Mouse (Mus musculus): ENCODE results near the gene Prrc2a.

Gene Prrc2a

DNA sequence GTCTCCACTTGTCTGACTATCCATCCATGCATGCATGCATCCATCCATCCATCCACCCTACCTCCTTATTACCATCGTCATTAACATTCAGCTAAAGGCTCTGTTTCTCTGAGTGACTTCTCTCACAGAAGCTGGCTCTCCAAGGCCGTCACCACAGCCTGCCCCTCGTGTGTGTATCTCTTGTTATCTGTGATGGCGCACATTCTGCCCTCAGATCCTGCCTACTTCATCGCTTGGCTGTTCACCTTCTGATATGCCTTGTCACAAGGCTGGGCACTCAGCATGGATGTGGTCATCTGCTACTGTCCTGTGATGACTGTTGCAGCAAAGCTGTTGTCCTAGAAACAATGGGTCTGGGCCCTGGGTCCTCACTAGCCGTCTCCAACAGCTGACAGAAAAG is 59.9 kb downstream of the Prrc2a start:
- DNase-seq (ENCODE audit: low read depth, low spot score): no peak

DNA sequence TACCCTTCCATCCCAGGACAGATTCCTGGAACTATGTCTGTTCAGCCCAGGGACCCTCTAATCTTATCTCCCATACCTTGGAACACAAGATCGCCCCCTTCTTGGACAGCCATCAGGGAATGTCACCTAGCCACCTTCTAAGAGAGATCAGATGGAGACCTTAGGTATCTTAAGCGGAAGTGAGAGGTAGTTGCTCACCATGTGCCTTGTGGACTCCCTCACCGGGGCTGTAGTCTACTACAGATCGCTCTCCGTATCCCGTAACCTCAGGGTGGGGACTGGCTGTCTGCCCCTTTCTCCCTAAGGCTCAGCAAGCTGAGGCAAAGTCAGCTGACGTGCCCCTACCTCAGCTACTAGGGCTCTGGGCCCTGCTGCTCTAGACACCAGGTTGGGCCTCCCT is 60.6 kb downstream of the Prrc2a start:
- no peak for DNase-seq (ENCODE audit: low read depth, low spot score)

DNA sequence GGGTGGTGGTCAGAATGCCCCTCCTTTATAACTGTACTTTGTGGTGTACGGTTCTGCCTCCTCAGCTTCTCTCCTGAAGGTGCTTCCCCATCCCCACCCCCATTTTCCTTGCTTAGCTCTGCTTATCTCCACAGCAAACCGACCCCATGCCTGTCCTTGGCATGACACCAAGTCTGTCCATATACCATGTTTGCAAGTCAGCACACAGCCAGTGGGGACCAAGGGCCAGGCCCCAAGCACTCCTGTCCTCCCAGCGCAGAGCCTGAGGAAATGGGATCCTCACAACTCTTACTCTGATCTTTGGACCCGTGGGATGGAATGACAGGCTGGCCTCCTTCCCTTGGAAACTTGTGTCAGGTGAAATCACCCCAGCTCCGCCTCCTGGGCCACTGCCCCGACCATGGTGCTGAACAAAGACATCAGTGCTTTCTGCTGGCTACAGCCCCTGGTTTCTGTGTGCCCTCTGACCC is 61.4 kb downstream of the Prrc2a start:
- no peak for DNase-seq (ENCODE audit: low read depth, low spot score)

DNA sequence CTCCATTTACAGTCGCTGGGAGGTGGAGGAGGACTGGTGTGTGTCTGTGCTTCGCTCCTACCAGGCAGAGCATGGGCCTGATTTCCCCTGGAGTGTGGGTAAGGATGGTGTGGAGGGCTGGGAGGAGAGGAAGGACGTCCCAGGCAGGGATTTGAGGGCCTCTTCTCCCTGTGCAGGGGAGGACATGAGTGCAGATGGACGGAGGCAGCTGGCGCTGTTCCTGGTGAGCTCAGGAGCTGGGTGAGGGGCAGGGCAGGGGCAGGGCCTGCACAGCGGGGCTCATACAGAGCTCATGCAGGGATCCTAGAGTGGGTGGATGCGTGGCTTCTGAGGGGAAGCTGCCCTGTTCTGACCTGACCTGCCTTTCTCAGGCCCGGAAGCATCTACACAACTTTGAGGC is 62.4 kb downstream of the Prrc2a start:
- DNase-seq (ENCODE audit: low read depth, low spot score): no peak

DNA sequence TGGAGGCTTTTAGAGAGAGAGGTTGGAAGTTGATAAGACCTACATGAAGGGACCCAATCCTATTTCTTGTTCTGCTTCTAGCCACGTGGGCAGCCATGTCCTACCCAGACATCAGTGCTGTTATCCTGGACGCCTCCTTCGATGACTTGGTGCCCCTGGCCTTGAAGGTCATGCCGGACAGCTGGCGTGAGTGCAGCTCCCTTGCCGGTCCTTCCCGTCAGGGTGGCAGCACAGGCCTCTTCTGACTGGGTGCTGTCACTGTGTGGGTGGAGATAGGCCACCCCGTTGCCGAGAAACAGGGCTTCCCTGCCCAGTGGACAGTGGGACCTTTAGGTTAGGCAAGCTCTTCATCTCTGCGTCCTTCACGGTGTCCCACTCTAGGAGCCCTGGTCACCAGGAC is 63.5 kb downstream of the Prrc2a start:
- DNase-seq (ENCODE audit: low read depth, low spot score): no peak

DNA sequence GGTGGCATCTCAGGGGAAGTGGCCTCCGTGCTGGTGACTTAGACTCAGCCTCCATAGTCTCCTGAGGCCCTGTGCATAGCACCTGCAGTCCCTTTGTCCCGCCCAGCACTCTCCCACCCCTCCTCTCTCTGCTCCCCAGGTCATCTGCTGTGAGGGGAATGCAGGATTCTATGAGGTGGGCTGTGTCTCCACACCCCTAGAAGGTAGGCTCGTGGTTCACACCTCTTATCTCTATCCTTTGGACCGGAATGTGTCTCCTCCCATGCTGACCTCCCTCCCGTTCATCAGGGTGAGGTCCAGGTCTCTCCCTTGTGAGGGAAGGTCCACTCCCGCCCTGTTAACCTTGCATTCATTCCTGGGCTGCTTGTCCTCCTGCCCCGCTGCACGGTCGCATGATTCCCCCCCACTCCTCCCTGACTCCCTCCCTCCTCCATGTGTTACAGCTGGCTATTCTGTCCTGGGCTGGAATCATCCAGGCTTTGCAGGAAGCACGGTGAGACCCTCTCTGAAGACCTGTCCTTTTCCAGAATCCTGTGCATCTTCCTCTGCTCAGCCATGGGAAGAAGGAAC is 64.4 kb downstream of the Prrc2a start:
- no peak for DNase-seq (ENCODE audit: low read depth, low spot score)
